Mouse (Mus musculus): ENCODE measurements at regions not wholly inside any gene's neighbourhood (a gene's known extent, or its start where the extent isn't known, plus 50 kb on each side); places are given as distances from the start of the nearest gene placed in this dataset.

- no peak overlapping the region for H3K9ac ChIP-seq (ENCODE audit: low read depth, low read length)
- no peaks in the 10 kb centered on the region for H3K27me3 ChIP-seq (replicated peaks; ENCODE audit: control insufficient read depth, insufficient read depth, low read length)
- H3K4me3 ChIP-seq (ENCODE audit: low read length), result no peak overlapping the region
- H3K4me1 ChIP-seq (ENCODE audit: control insufficient read depth, insufficient read depth, low read length), result no peaks in the 10 kb centered on the region
- WGBS, result 86% methylated on average over 6 of the region's 6 CpGs
- H3K27ac ChIP-seq (ENCODE audit: low read length), result no peak overlapping the region
- H3K36me3 ChIP-seq (ENCODE audit: control insufficient read depth, insufficient read depth, low read length), result no peaks in the 10 kb centered on the region
- ATAC-seq, result no peak
- H3K4me2 ChIP-seq (ENCODE audit: low read depth, low read length), result no peak overlapping the region
- no peaks in the 10 kb centered on the region for H3K9me3 ChIP-seq (ENCODE audit: control insufficient read depth, low read length)
Observed at GRCm38 (mm10) chr7:117850822-117851221, 265.2 kb downstream of the Rps15a start.

GRCm38 (mm10) chr7:117846041-117846440 lies 269.9 kb downstream of the Rps15a start:
- Histone ChIP-seq H3K9me3 (ENCODE audit: control insufficient read depth, low read length) (no peaks in the 10 kb centered on the region), H3K36me3 (ENCODE audit: control insufficient read depth, insufficient read depth, low read length) (no peaks in the 10 kb centered on the region), H3K4me3 (ENCODE audit: low read length) (no peak overlapping the region), H3K27ac (ENCODE audit: low read length) (no peak overlapping the region), H3K9ac (ENCODE audit: low read depth, low read length) (no peak overlapping the region), H3K4me1 (ENCODE audit: control insufficient read depth, insufficient read depth, low read length) (no peaks in the 10 kb centered on the region), H3K4me2 (ENCODE audit: low read depth, low read length) (no peak overlapping the region), H3K27me3 (replicated peaks; ENCODE audit: control insufficient read depth, insufficient read depth, low read length) (no peaks in the 10 kb centered on the region)
- 85% methylated on average over 5 of the region's 5 CpGs for WGBS
- no peak for ATAC-seq

GRCm38 (mm10) chr7:117842780-117843179 lies 273.2 kb downstream of the Rps15a start:
- Histone ChIP-seq H3K27me3 (replicated peaks; ENCODE audit: control insufficient read depth, insufficient read depth, low read length) (no peaks in the 10 kb centered on the region), H3K4me1 (ENCODE audit: control insufficient read depth, insufficient read depth, low read length) (no peaks in the 10 kb centered on the region), H3K4me3 (ENCODE audit: low read length) (no peak overlapping the region), H3K36me3 (ENCODE audit: control insufficient read depth, insufficient read depth, low read length) (no peaks in the 10 kb centered on the region), H3K4me2 (ENCODE audit: low read depth, low read length) (no peak overlapping the region), H3K9me3 (ENCODE audit: control insufficient read depth, low read length) (no peaks in the 10 kb centered on the region), H3K9ac (ENCODE audit: low read depth, low read length) (no peak overlapping the region), H3K27ac (ENCODE audit: low read length) (no peak overlapping the region)
- WGBS, result 36% methylated on average over 5 of the region's 5 CpGs
- no peak for ATAC-seq

- Histone ChIP-seq H3K4me2 (ENCODE audit: low read depth, low read length) (no peak overlapping the region), H3K36me3 (ENCODE audit: control insufficient read depth, insufficient read depth, low read length) (no peaks in the 10 kb centered on the region), H3K27me3 (replicated peaks; ENCODE audit: control insufficient read depth, insufficient read depth, low read length) (no peaks in the 10 kb centered on the region), H3K4me1 (ENCODE audit: control insufficient read depth, insufficient read depth, low read length) (no peaks in the 10 kb centered on the region), H3K4me3 (ENCODE audit: low read length) (no peak overlapping the region), H3K27ac (ENCODE audit: low read length) (no peak overlapping the region), H3K9me3 (ENCODE audit: control insufficient read depth, low read length) (no peaks in the 10 kb centered on the region), H3K9ac (ENCODE audit: low read depth, low read length) (no peak overlapping the region)
- WGBS, result 39% methylated on average over 3 of the region's 3 CpGs
- ATAC-seq, result no peak
Observed at GRCm38 (mm10) chr7:117795035-117795434, 321.0 kb downstream of the Rps15a start.

GRCm38 (mm10) chr7:117793991-117794390 lies 322.0 kb downstream of the Rps15a start:
- no peaks in the 10 kb centered on the region for H3K27me3 ChIP-seq (replicated peaks; ENCODE audit: control insufficient read depth, insufficient read depth, low read length)
- no peak overlapping the region for H3K4me2 ChIP-seq (ENCODE audit: low read depth, low read length)
- no peak for ATAC-seq
- no peak overlapping the region for H3K9ac ChIP-seq (ENCODE audit: low read depth, low read length)
- no peaks in the 10 kb centered on the region for H3K4me1 ChIP-seq (ENCODE audit: control insufficient read depth, insufficient read depth, low read length)
- H3K4me3 ChIP-seq (ENCODE audit: low read length), result no peak overlapping the region
- WGBS, result 76% methylated on average over 6 of the region's 6 CpGs
- H3K27ac ChIP-seq (ENCODE audit: low read length), result no peak overlapping the region
- no peaks in the 10 kb centered on the region for H3K9me3 ChIP-seq (ENCODE audit: control insufficient read depth, low read length)
- H3K36me3 ChIP-seq (ENCODE audit: control insufficient read depth, insufficient read depth, low read length), result no peaks in the 10 kb centered on the region

GRCm38 (mm10) chr7:117792456-117792855 lies 323.5 kb downstream of the Rps15a start:
- no peak for ATAC-seq
- H3K9me3 ChIP-seq (ENCODE audit: control insufficient read depth, low read length), result no peaks in the 10 kb centered on the region
- H3K9ac ChIP-seq (ENCODE audit: low read depth, low read length), result no peak overlapping the region
- H3K4me1 ChIP-seq (ENCODE audit: control insufficient read depth, insufficient read depth, low read length), result no peaks in the 10 kb centered on the region
- no peak overlapping the region for H3K27ac ChIP-seq (ENCODE audit: low read length)
- H3K27me3 ChIP-seq (replicated peaks; ENCODE audit: control insufficient read depth, insufficient read depth, low read length), result no peaks in the 10 kb centered on the region
- H3K4me2 ChIP-seq (ENCODE audit: low read depth, low read length), result no peak overlapping the region
- H3K4me3 ChIP-seq (ENCODE audit: low read length), result no peak overlapping the region
- no peaks in the 10 kb centered on the region for H3K36me3 ChIP-seq (ENCODE audit: control insufficient read depth, insufficient read depth, low read length)
- 85% methylated on average over 4 of the region's 4 CpGs for WGBS

- H3K27me3 ChIP-seq (replicated peaks; ENCODE audit: control insufficient read depth, insufficient read depth, low read length), result no peaks in the 10 kb centered on the region
- no peak overlapping the region for H3K4me2 ChIP-seq (ENCODE audit: low read depth, low read length)
- no peaks in the 10 kb centered on the region for H3K9me3 ChIP-seq (ENCODE audit: control insufficient read depth, low read length)
- peak; percentile 11; the same call in 1 of the 2 replicates for ATAC-seq
- H3K4me1 ChIP-seq (ENCODE audit: control insufficient read depth, insufficient read depth, low read length), result no peaks in the 10 kb centered on the region
- 40% methylated on average over 4 of the region's 4 CpGs for WGBS
- H3K27ac ChIP-seq (ENCODE audit: low read length), result no peak overlapping the region
- no peak overlapping the region for H3K9ac ChIP-seq (ENCODE audit: low read depth, low read length)
- H3K36me3 ChIP-seq (ENCODE audit: control insufficient read depth, insufficient read depth, low read length), result no peaks in the 10 kb centered on the region
- no peak overlapping the region for H3K4me3 ChIP-seq (ENCODE audit: low read length)
Observed at GRCm38 (mm10) chr7:117778996-117779395, 337.0 kb downstream of the Rps15a start.

- peak; percentile 46; the same call in 1 of the 2 replicates for ATAC-seq
- H3K4me1 ChIP-seq (ENCODE audit: control insufficient read depth, insufficient read depth, low read length), result no peaks in the 10 kb centered on the region
- no peaks in the 10 kb centered on the region for H3K27me3 ChIP-seq (replicated peaks; ENCODE audit: control insufficient read depth, insufficient read depth, low read length)
- no peaks in the 10 kb centered on the region for H3K36me3 ChIP-seq (ENCODE audit: control insufficient read depth, insufficient read depth, low read length)
- H3K9ac ChIP-seq (ENCODE audit: low read depth, low read length), result no peak overlapping the region
- H3K9me3 ChIP-seq (ENCODE audit: control insufficient read depth, low read length), result no peaks in the 10 kb centered on the region
- no peak overlapping the region for H3K4me2 ChIP-seq (ENCODE audit: low read depth, low read length)
- H3K4me3 ChIP-seq (ENCODE audit: low read length), result no peak overlapping the region
- 96% methylated on average over 2 of the region's 2 CpGs for WGBS
- H3K27ac ChIP-seq (ENCODE audit: low read length), result no peak overlapping the region
Observed at GRCm38 (mm10) chr7:117777921-117778320, 338.1 kb downstream of the Rps15a start.

GRCm38 (mm10) chr7:117771836-117772235 lies 344.2 kb downstream of the Rps15a start:
- Histone ChIP-seq H3K4me3 (ENCODE audit: low read length) (no peak overlapping the region), H3K27ac (ENCODE audit: low read length) (no peak overlapping the region), H3K9me3 (ENCODE audit: control insufficient read depth, low read length) (no peaks in the 10 kb centered on the region), H3K9ac (ENCODE audit: low read depth, low read length) (no peak overlapping the region), H3K4me1 (ENCODE audit: control insufficient read depth, insufficient read depth, low read length) (no peaks in the 10 kb centered on the region), H3K4me2 (ENCODE audit: low read depth, low read length) (no peak overlapping the region), H3K36me3 (ENCODE audit: control insufficient read depth, insufficient read depth, low read length) (no peaks in the 10 kb centered on the region), H3K27me3 (replicated peaks; ENCODE audit: control insufficient read depth, insufficient read depth, low read length) (no peaks in the 10 kb centered on the region)
- WGBS, result 45% methylated on average over 6 of the region's 6 CpGs
- 0 out of 2 replicates have a peak, but pooled peaks have one; percentile 52 for ATAC-seq

GRCm38 (mm10) chr7:117759506-117759905 lies 356.5 kb downstream of the Rps15a start:
- Histone ChIP-seq H3K4me1 (ENCODE audit: control insufficient read depth, insufficient read depth, low read length) (no peaks in the 10 kb centered on the region), H3K36me3 (ENCODE audit: control insufficient read depth, insufficient read depth, low read length) (no peaks in the 10 kb centered on the region), H3K27ac (ENCODE audit: low read length) (no peak overlapping the region), H3K4me2 (ENCODE audit: low read depth, low read length) (no peak overlapping the region), H3K4me3 (ENCODE audit: low read length) (no peak overlapping the region), H3K9ac (ENCODE audit: low read depth, low read length) (no peak overlapping the region), H3K9me3 (ENCODE audit: control insufficient read depth, low read length) (no peaks in the 10 kb centered on the region), H3K27me3 (replicated peaks; ENCODE audit: control insufficient read depth, insufficient read depth, low read length) (no peaks in the 10 kb centered on the region)
- ATAC-seq, result no peak
- WGBS, result 31% methylated on average over 1 of the region's 1 CpGs
